Mouse (Mus musculus): ENCODE data around the gene Fbn1.

- TF ChIP-seq CTCF (IDR thresholded peaks at IDR 0.05; ENCODE audit: low read depth) (no peak), EP300 (IDR thresholded peaks at IDR 0.05; ENCODE audit: low read depth) (no peak)
Observed at GRCm38 (mm10) chr2:125418546-125418945, 89.2 kb downstream of the Fbn1 start.
